Mouse (Mus musculus) embryo, embryonic 11 days (tissue): ENCODE data around the gene Calm5.
A peak's percentile ranks its signal among the peaks of the same experiment; 100 is the strongest.
"Not testable (repeated sequence)": the region's sequence is repeated elsewhere in the genome, so short reads cannot be mapped to it uniquely, and the experiment has no call there.

Experiments used
- DNase-seq: peaks from one replicate; pipeline ENCODE4 v3.0.0-alpha.2; 2015

Calm5 gene

GRCm38 (mm10) chr13:3866355-3867052 is 12.5 kb downstream of the Calm5 start:
- DNase-seq, result no peak

- no peak for DNase-seq
These were observed 13.2 kb downstream of the Calm5 start for GRCm38 (mm10) chr13:3867158-3867557.

- DNase-seq, result no peak
These were observed 15.9 kb downstream of the Calm5 start for GRCm38 (mm10) chr13:3869901-3870300.

GRCm38 (mm10) chr13:3872832-3873231 is 18.9 kb downstream of the Calm5 start:
- no peak for DNase-seq

GRCm38 (mm10) chr13:3876448-3876847 is 22.5 kb downstream of the Calm5 start:
- DNase-seq, result no peak

GRCm38 (mm10) chr13:3877185-3877584 is 23.2 kb downstream of the Calm5 start:
- DNase-seq, result no peak

GRCm38 (mm10) chr13:3877679-3878220 is 23.8 kb downstream of the Calm5 start:
- DNase-seq, result peak; percentile 43

GRCm38 (mm10) chr13:3886663-3887062 is 32.7 kb downstream of the Calm5 start:
- no peak for DNase-seq

- no peak for DNase-seq
These were observed 35.1 kb downstream of the Calm5 start for GRCm38 (mm10) chr13:3889111-3889510.

GRCm38 (mm10) chr13:3890061-3890460 is 36.1 kb downstream of the Calm5 start:
- peak; percentile 41 for DNase-seq

- peak; percentile 16 for DNase-seq
These were observed 37.6 kb downstream of the Calm5 start for GRCm38 (mm10) chr13:3891479-3892087.

GRCm38 (mm10) chr13:3892601-3893000 is 38.6 kb downstream of the Calm5 start:
- DNase-seq, result peak; percentile 14

- peak; percentile 96 for DNase-seq
These were observed 39.3 kb downstream of the Calm5 start for GRCm38 (mm10) chr13:3893126-3893734.

- no peak for DNase-seq
These were observed 40.6 kb downstream of the Calm5 start for GRCm38 (mm10) chr13:3894549-3894948.

GRCm38 (mm10) chr13:3895397-3895980 is 41.5 kb downstream of the Calm5 start:
- no peak for DNase-seq

- no peak for DNase-seq
These were observed 42.1 kb downstream of the Calm5 start for GRCm38 (mm10) chr13:3896032-3896431.

- DNase-seq, result peak; percentile 80
These were observed 42.9 kb downstream of the Calm5 start for GRCm38 (mm10) chr13:3896913-3897312.

GRCm38 (mm10) chr13:3898202-3898601 is 44.2 kb downstream of the Calm5 start:
- not testable (repeated sequence) for DNase-seq

GRCm38 (mm10) chr13:3899301-3899700 is 45.3 kb downstream of the Calm5 start:
- DNase-seq, result no peak
